Mouse (Mus musculus): ENCODE results near the gene Grb2. TPM values are rescaled to one million over a fixed set of nuclear protein-coding genes. Genes with fewer than 3 reads are reported as not detected.

Gene Grb2
- total and polyA plus RNA-seq, 3 experiments: 52.0 to 109 (median 107) TPM

DNA sequence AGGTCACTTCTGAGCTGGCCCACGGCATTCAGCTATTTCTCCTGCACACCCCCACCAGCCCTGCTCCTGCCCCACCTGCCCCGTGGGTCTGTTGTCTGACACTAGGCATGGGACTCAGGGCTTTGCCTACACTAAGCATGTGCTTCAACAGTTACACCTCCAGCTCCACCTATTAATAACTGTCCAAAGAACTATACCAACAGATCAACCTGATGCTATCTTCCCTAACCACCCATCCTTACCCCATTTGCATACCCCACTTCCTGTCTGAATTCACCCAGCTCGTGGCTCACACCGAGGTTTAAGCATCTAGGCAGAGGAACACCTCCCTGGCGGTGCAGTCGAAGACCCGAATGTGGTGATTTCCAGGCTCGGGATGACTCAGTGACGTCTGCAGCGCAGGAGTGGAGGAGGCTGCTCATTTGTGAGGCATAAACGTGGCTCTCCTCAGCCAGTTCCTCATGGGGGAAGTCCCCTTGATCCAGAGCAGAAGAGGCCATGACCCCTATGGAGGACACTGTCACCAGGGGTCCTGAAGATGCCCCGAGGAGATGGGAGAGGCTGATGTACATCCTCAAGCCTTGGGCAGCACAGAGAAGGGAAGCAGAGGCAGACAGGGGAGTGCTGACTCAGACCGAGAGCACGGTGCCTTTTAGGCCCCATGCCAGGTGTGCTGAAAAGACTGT is 67.3 kb downstream of the Grb2 start:
- TF ChIP-seq CTCF (IDR thresholded peaks at IDR 0.05): 0 out of 2 replicates have a peak, but pooled peaks have one; percentile 6
- TF ChIP-seq POLR2A (IDR thresholded peaks at IDR 0.05; ENCODE audit: insufficient read depth, low read depth, low read length): no peak
- intact Hi-C loops (cut with DNase I): no loop called here
- 40% methylated on average over 14 of the region's 14 CpGs for WGBS
- DNase-seq: peak in 1 of 2 experiments; percentile 46
- H3K4me1 ChIP-seq (ENCODE audit: control insufficient read depth, insufficient read depth, low read length): no peaks in the 10 kb centered on the region
- no peak overlapping the region for H3K4me3 ChIP-seq
- H3K27ac ChIP-seq: no peak overlapping the region
- H3K79me2 ChIP-seq (replicated peaks; ENCODE audit: control insufficient read depth, insufficient read depth, low read length): no peaks in the 10 kb centered on the region
- H3K36me3 ChIP-seq (ENCODE audit: control insufficient read depth, insufficient read depth, low read length): no peaks in the 10 kb centered on the region
- H3K27me3 ChIP-seq (ENCODE audit: control insufficient read depth, insufficient read depth, low read length): no peaks in the 10 kb centered on the region
- H3K9ac ChIP-seq (ENCODE audit: low read depth, low read length): no peak overlapping the region

DNA sequence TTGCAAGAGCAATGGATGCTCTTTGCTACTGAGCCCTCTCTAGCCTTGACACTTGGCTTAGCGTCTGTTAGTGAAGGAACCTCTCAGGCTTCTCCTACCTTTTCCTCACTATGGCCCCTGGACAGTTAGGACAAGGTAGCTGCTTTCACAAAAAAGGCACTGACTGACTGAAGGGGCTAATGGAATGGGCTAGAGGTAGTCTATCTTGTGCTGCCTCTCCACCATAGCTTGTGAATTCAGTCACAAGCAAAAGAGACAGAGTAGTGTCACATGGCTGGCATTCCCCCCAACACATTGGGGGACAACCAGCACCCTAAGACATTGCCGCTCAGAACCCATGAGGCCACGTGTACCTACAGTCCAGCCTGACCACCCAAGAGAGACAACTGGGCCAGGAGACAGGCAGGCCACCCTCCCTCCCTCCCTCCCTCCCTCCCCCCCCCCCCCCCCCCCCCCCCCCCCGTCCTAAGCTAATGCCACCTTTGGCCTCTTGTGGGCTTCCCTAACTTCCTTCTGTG is 68.0 kb downstream of the Grb2 start:
- WGBS: 84% methylated on average over 3 of the region's 4 CpGs
- DNase-seq: no peak
- Histone ChIP-seq H3K27me3 (ENCODE audit: control insufficient read depth, insufficient read depth, low read length) (no peaks in the 10 kb centered on the region), H3K27ac (no peak overlapping the region), H3K4me1 (ENCODE audit: control insufficient read depth, insufficient read depth, low read length) (no peaks in the 10 kb centered on the region), H3K9ac (ENCODE audit: low read depth, low read length) (no peak overlapping the region), H3K79me2 (replicated peaks; ENCODE audit: control insufficient read depth, insufficient read depth, low read length) (no peaks in the 10 kb centered on the region), H3K36me3 (ENCODE audit: control insufficient read depth, insufficient read depth, low read length) (no peaks in the 10 kb centered on the region), H3K4me3 (no peak overlapping the region)
- intact Hi-C loops (cut with DNase I): no loop called here
- TF ChIP-seq CTCF (IDR thresholded peaks at IDR 0.05) (no peak), POLR2A (IDR thresholded peaks at IDR 0.05; ENCODE audit: insufficient read depth, low read depth, low read length) (no peak), EP300 (IDR thresholded peaks at IDR 0.05; ENCODE audit: insufficient read depth, low read depth, low read length) (no peak)

DNA sequence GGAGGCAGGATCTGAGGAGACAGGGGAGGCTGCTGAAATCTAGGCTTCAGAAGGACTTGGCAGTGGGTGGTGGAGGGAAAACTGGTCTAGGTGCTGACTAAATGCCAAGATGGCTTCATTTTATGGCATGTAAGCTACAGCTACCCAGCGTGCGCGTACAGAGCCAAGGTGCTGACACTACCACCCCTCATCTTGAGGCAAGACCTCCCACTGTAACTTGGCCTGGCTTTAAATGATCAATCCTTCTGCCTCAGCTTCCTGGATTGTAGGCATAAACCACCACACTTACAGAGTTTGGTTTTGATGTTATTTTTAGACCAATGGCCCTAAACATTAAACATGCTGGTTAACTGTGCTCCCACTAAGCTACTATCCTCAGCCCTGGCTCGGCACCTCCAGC is 68.9 kb downstream of the Grb2 start:
- Histone ChIP-seq H3K36me3 (ENCODE audit: control insufficient read depth, insufficient read depth, low read length) (no peaks in the 10 kb centered on the region), H3K9ac (ENCODE audit: low read depth, low read length) (no peak overlapping the region), H3K27me3 (ENCODE audit: control insufficient read depth, insufficient read depth, low read length) (no peaks in the 10 kb centered on the region), H3K4me3 (no peak overlapping the region), H3K4me1 (ENCODE audit: control insufficient read depth, insufficient read depth, low read length) (no peaks in the 10 kb centered on the region), H3K79me2 (replicated peaks; ENCODE audit: control insufficient read depth, insufficient read depth, low read length) (no peaks in the 10 kb centered on the region), H3K27ac (no peak overlapping the region)
- TF ChIP-seq EP300 (IDR thresholded peaks at IDR 0.05; ENCODE audit: insufficient read depth, low read depth, low read length) (no peak), CTCF (IDR thresholded peaks at IDR 0.05) (no peak), POLR2A (IDR thresholded peaks at IDR 0.05; ENCODE audit: insufficient read depth, low read depth, low read length) (no peak)
- no peak for DNase-seq
- WGBS: 72% methylated on average over 4 of the region's 4 CpGs
- intact Hi-C loops (cut with DNase I): no loop called here

DNA sequence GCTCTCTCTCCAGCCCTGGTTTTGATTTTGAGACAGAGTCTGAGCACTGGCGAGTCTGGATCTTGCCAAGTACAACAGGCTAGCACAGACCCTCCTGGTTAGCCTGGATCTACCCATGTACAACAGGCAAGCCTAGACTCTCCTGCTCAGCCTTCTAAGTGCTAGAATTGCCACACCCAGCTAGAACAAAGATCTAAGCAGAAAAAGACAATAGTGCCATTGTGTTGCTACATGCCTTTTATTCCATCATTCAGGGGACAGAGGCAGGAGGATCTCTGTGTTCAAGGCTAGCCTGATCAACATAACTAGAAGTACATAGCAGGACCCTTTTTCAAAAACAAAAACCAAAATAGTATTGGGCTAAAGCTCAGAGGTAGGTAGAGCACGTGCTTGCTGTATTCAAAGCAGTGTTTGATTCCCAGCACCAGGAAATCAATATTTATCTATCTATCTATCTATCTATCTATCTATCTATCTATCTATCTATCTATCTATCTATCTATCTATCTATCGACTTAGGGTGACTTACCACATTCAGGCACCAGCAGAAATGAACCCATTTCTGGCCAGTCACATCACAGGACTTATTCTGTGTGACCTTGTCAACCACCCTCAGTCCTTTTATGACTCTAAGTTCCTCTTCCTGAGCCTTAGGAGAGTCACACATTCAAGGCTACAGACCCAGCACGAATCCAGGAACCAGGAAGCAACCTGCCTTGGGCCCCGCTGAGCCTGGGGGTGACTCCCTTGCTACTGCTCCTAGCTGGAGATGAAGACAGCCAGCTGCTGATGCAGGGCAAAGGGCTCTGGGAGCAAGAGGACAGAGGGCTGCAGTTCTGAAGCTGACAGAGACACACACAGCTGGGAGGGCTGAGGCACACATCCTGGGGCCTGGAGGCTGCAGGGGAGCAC is 69.6 kb downstream of the Grb2 start:
- Histone ChIP-seq H3K36me3 (ENCODE audit: control insufficient read depth, insufficient read depth, low read length) (no peaks in the 10 kb centered on the region), H3K9ac (ENCODE audit: low read depth, low read length) (no peak overlapping the region), H3K4me3 (no peak overlapping the region), H3K4me1 (ENCODE audit: control insufficient read depth, insufficient read depth, low read length) (peaks cover 2% of the 10 kb centered on the region; the same call in 1 of the 2 replicates), H3K27ac (no peak overlapping the region), H3K79me2 (replicated peaks; ENCODE audit: control insufficient read depth, insufficient read depth, low read length) (no peaks in the 10 kb centered on the region), H3K27me3 (ENCODE audit: control insufficient read depth, insufficient read depth, low read length) (no peaks in the 10 kb centered on the region)
- TF ChIP-seq CTCF (IDR thresholded peaks at IDR 0.05) (no peak), POLR2A (IDR thresholded peaks at IDR 0.05; ENCODE audit: insufficient read depth, low read depth, low read length) (no peak), EP300 (IDR thresholded peaks at IDR 0.05; ENCODE audit: insufficient read depth, low read depth, low read length) (no peak)
- WGBS: 59% methylated on average over 5 of the region's 5 CpGs
- no peak for DNase-seq
- intact Hi-C loops (cut with DNase I): no loop called here

DNA sequence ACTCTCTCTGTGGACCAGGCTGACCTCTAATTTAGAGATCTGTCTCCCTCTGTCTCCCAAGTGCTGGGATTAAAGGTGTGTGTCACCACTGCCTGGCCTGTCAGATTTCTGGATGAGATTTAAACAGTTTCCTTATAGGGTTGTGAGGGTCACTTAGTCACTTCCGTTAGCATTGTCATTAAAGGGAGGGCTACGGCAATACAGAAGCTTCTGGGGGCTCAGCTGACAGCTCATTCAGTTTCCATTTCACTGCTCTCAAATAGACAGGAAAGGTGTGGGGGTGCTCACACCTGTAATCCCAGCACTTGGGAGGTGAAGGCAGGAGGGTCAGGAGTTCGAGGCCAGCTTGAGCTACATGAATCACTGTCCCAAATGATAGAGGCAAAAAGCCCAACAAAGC is 71.4 kb downstream of the Grb2 start:
- Histone ChIP-seq H3K4me3 (no peak overlapping the region), H3K27me3 (ENCODE audit: control insufficient read depth, insufficient read depth, low read length) (no peaks in the 10 kb centered on the region), H3K9ac (ENCODE audit: low read depth, low read length) (no peak overlapping the region), H3K36me3 (ENCODE audit: control insufficient read depth, insufficient read depth, low read length) (no peaks in the 10 kb centered on the region), H3K79me2 (replicated peaks; ENCODE audit: control insufficient read depth, insufficient read depth, low read length) (no peaks in the 10 kb centered on the region), H3K27ac (no peak overlapping the region), H3K4me1 (ENCODE audit: control insufficient read depth, insufficient read depth, low read length) (peaks cover 3% of the 10 kb centered on the region; the same call in 1 of the 2 replicates)
- intact Hi-C loops (cut with DNase I): no loop called here
- no peak for DNase-seq
- TF ChIP-seq POLR2A (IDR thresholded peaks at IDR 0.05; ENCODE audit: insufficient read depth, low read depth, low read length) (no peak), EP300 (IDR thresholded peaks at IDR 0.05; ENCODE audit: insufficient read depth, low read depth, low read length) (no peak), CTCF (IDR thresholded peaks at IDR 0.05) (no peak)
- 69% methylated on average over 3 of the region's 3 CpGs for WGBS
